Mouse (Mus musculus) megakaryocyte, embryonic 14.5 days (primary cell): ENCODE measurements around the gene Tnfsf12. TPM values are rescaled to one million over a fixed set of nuclear protein-coding genes. Genes with fewer than 3 reads are reported as not detected.

Source experiments
- H3K27me3 ChIP-seq: replicated peaks from 2 replicates; pipeline ENCODE3; 2012; ENCODE audit warnings: inconsistent platforms
- H3K36me3 ChIP-seq: replicated peaks from 2 replicates; pipeline ENCODE3; 2012; ENCODE audit warnings: low read length, inconsistent platforms, mixed read lengths
- H3K4me1 ChIP-seq: 2 replicates; pipeline ENCODE4 v1.6.1; 2012; ENCODE audit warnings: inconsistent platforms
- H3K4me3 ChIP-seq: replicated peaks from 2 replicates; pipeline ENCODE3; 2012; ENCODE audit warnings: moderate library complexity, mild to moderate bottlenecking, inconsistent platforms
- H3K9me3 ChIP-seq: 2 replicates; pipeline ENCODE4 v1.6.1; 2012; ENCODE audit warnings: inconsistent platforms
- FLI1 ChIP-seq: IDR thresholded peaks from 2 replicates; pipeline ENCODE4 v1.6.1; 2012; ENCODE audit warnings: low read length, inconsistent platforms, mixed read lengths
- GATA1 ChIP-seq: IDR thresholded peaks from 3 replicates; pipeline ENCODE4 v1.6.1; 2012; ENCODE audit warnings: mixed read lengths, low read length, inconsistent platforms, borderline replicate concordance
- polyA plus RNA-seq: library from polyadenylated mRNA; stranded (reverse); fragments of >175 nt; gene quantifications from 2 replicates; pipeline ENCODE4 v1.2.3, GENCODE M21; 2012; ENCODE audit warnings: low replicate concordance; ENCODE audit not compliant: insufficient read depth

Tnfsf12 gene
- polyA plus RNA-seq, 1 experiment: 13.1 TPM

- H3K9me3 ChIP-seq: no peaks in the 10 kb centered on the region
- H3K4me1 ChIP-seq: peaks cover 64% of the 10 kb centered on the region
- H3K27me3 ChIP-seq: peaks cover 15% of the 10 kb centered on the region
- peaks cover 28% of the 10 kb centered on the region for H3K36me3 ChIP-seq
- TF ChIP-seq GATA1: no peak
- no peak for TF ChIP-seq FLI1
- peak overlapping the region; percentile 95 for H3K4me3 ChIP-seq
These were observed 13.3 kb downstream of the Tnfsf12 start for GRCm38 (mm10) chr11:69682209-69682839.

GRCm38 (mm10) chr11:69681314-69682208, 14.1 kb downstream of the Tnfsf12 start, which contains the start of gene Senp3:
Senp3 (minus strand) TSS chr11:69682084.
- peaks cover 60% of the 10 kb centered on the region for H3K4me1 ChIP-seq
- no peak for TF ChIP-seq GATA1
- no peak for TF ChIP-seq FLI1
- H3K4me3 ChIP-seq: peak within 1 kb of the TSS; percentile 95
- H3K9me3 ChIP-seq: no peaks in the 10 kb centered on the region
- H3K36me3 ChIP-seq: peaks cover 35% of the 10 kb centered on the region
- peaks cover 11% of the 10 kb centered on the region for H3K27me3 ChIP-seq

- H3K4me1 ChIP-seq: peaks cover 54% of the 10 kb centered on the region
- TF ChIP-seq GATA1: no peak
- no peak for TF ChIP-seq FLI1
- peaks cover 11% of the 10 kb centered on the region for H3K27me3 ChIP-seq
- H3K9me3 ChIP-seq: no peaks in the 10 kb centered on the region
- peaks cover 48% of the 10 kb centered on the region for H3K36me3 ChIP-seq
- peak overlapping the region; percentile 95 for H3K4me3 ChIP-seq
These were observed 15.4 kb downstream of the Tnfsf12 start for GRCm38 (mm10) chr11:69680136-69680855.

GRCm38 (mm10) chr11:69679144-69679543, 16.5 kb downstream of the Tnfsf12 start:
- no peaks in the 10 kb centered on the region for H3K9me3 ChIP-seq
- TF ChIP-seq FLI1 (no peak), GATA1 (no peak)
- H3K4me3 ChIP-seq: no peak overlapping the region
- peaks cover 2% of the 10 kb centered on the region for H3K27me3 ChIP-seq
- peaks cover 48% of the 10 kb centered on the region for H3K4me1 ChIP-seq
- H3K36me3 ChIP-seq: peaks cover 59% of the 10 kb centered on the region

- H3K4me1 ChIP-seq: peaks cover 57% of the 10 kb centered on the region
- peaks cover 80% of the 10 kb centered on the region for H3K36me3 ChIP-seq
- peak within 1 kb of the TSS; percentile 94 for H3K4me3 ChIP-seq
- H3K9me3 ChIP-seq: no peaks in the 10 kb centered on the region
- TF ChIP-seq FLI1: peak; percentile 29; the same call in 1 of the 2 replicates
- TF ChIP-seq GATA1: no peak
- no peaks in the 10 kb centered on the region for H3K27me3 ChIP-seq
These were observed 23.4 kb downstream of the Tnfsf12 start, which contains the start of gene Eif4a1 for GRCm38 (mm10) chr11:69672211-69672706. Eif4a1 (minus strand) TSS chr11:69672423.

GRCm38 (mm10) chr11:69671726-69672124, 23.9 kb downstream of the Tnfsf12 start:
- Histone ChIP-seq H3K36me3 (peaks cover 76% of the 10 kb centered on the region), H3K4me3 (peak overlapping the region; percentile 94), H3K4me1 (peaks cover 57% of the 10 kb centered on the region), H3K9me3 (no peaks in the 10 kb centered on the region), H3K27me3 (no peaks in the 10 kb centered on the region)
- TF ChIP-seq FLI1 (no peak), GATA1 (no peak)

GRCm38 (mm10) chr11:69670786-69671725, 24.6 kb downstream of the Tnfsf12 start:
- TF ChIP-seq FLI1 (peak; percentile 81; the same call in 1 of the 2 replicates), GATA1 (no peak)
- H3K9me3 ChIP-seq: no peaks in the 10 kb centered on the region
- peaks cover 76% of the 10 kb centered on the region for H3K36me3 ChIP-seq
- no peaks in the 10 kb centered on the region for H3K27me3 ChIP-seq
- peaks cover 58% of the 10 kb centered on the region for H3K4me1 ChIP-seq
- H3K4me3 ChIP-seq: peak overlapping the region; percentile 94

- Histone ChIP-seq H3K4me3 (no peak overlapping the region), H3K27me3 (no peaks in the 10 kb centered on the region), H3K9me3 (no peaks in the 10 kb centered on the region), H3K4me1 (peaks cover 78% of the 10 kb centered on the region), H3K36me3 (peaks cover 71% of the 10 kb centered on the region)
- no peak for TF ChIP-seq FLI1
- TF ChIP-seq GATA1: no peak
These were observed 29.0 kb downstream of the Tnfsf12 start for GRCm38 (mm10) chr11:69666665-69667005.
